Mouse (Mus musculus) MEL (cell line): ENCODE results near the gene Tnfsf10. TPM values are rescaled to one million over a fixed set of nuclear protein-coding genes. Genes with fewer than 3 reads are reported as not detected.

Experiments used
- DNase-seq: peaks from one replicate; pipeline ENCODE4 v3.0.0; 2011; ENCODE audit warnings: low read depth, low spot score
- H3K27ac ChIP-seq: 2 replicates; pipeline ENCODE4 v1.5.1; 2012; ENCODE audit warnings: low read depth, mild to moderate bottlenecking, control low read depth, low read length, moderate library complexity; ENCODE audit not compliant: control insufficient read depth
- H3K27me3 ChIP-seq, 2 experiments: fragments of 150-350 bp in 1 of 2; sonication (generic) in 1 of 2; 2 replicates each; pipeline ENCODE4 v1.6.1; 2012; ENCODE audit warnings: low read length in 2 of 2, mild to moderate bottlenecking in 2 of 2, improper control_type of control experiment in 1 of 2, moderate library complexity in 1 of 2; ENCODE audit not compliant: insufficient read depth in 2 of 2, control insufficient read depth in 1 of 2
- H3K36me3 ChIP-seq, 2 experiments: 2 replicates each; pipeline ENCODE4 v1.6.1; 2012 to 2014; ENCODE audit warnings: low read length in 2 of 2, improper control_type of control experiment in 1 of 2, inconsistent platforms in 1 of 2, mild to moderate bottlenecking in 1 of 2; ENCODE audit not compliant: insufficient read depth in 2 of 2, control insufficient read depth in 1 of 2
- H3K4me1 ChIP-seq, 2 experiments: fragments of 150-350 bp in 1 of 2; sonication (generic) in 1 of 2; 2 replicates each; pipeline ENCODE4 v1.6.1; 2012; ENCODE audit warnings: low read length in 2 of 2, improper control_type of control experiment in 1 of 2, mild to moderate bottlenecking in 1 of 2; ENCODE audit not compliant: insufficient read depth in 2 of 2, control insufficient read depth in 1 of 2
- H3K4me3 ChIP-seq, 2 experiments: fragments of 150-350 bp in 1 of 2; sonication (generic) in 1 of 2; 2 replicates each; pipeline ENCODE4 v1.5.1; 2012; ENCODE audit warnings: low read depth in 2 of 2, low read length in 2 of 2, mild to moderate bottlenecking in 2 of 2, moderate library complexity in 2 of 2, control low read depth in 1 of 2, improper control_type of control experiment in 1 of 2; ENCODE audit not compliant: control insufficient read depth in 1 of 2, insufficient read depth in 1 of 2
- H3K79me2 ChIP-seq: 2 replicates; pipeline ENCODE4 v1.6.1; 2012; ENCODE audit warnings: mild to moderate bottlenecking, low read length, moderate library complexity; ENCODE audit not compliant: control insufficient read depth, poor library complexity, insufficient read depth
- H3K9ac ChIP-seq: 2 replicates; pipeline ENCODE4 v1.6.1; 2012; ENCODE audit warnings: low read depth, mild to moderate bottlenecking, control low read depth, low read length, moderate library complexity; ENCODE audit not compliant: control insufficient read depth, poor library complexity, severe bottlenecking
- H3K9me3 ChIP-seq: fragments of 150-350 bp; sonication (generic); replicated peaks from 2 replicates; pipeline ENCODE4 v1.6.1; 2012; ENCODE audit warnings: mild to moderate bottlenecking, low read length, improper control_type of control experiment, moderate library complexity; ENCODE audit not compliant: insufficient read depth
- BHLHE40 ChIP-seq: IDR thresholded peaks from 2 replicates; pipeline ENCODE4 v1.6.1; 2012; ENCODE audit warnings: low read depth, mild to moderate bottlenecking, inconsistent platforms, low read length, improper control_type of control experiment, borderline replicate concordance
- CTCF ChIP-seq, 3 experiments: IDR thresholded peaks in 2 of 3; conservative IDR thresholded peaks in 1 of 3; 2 replicates each; pipeline ENCODE4 v1.5.1; 2011 to 2012; ENCODE audit warnings: low read length in 3 of 3, low read depth in 2 of 3, mild to moderate bottlenecking in 2 of 3, improper control_type of control experiment in 1 of 3, inconsistent platforms in 1 of 3, mixed read lengths in 1 of 3, moderate library complexity in 1 of 3; ENCODE audit not compliant: control insufficient read depth in 1 of 3, insufficient read depth in 1 of 3, poor library complexity in 1 of 3, severe bottlenecking in 1 of 3
- E2F4 ChIP-seq: IDR thresholded peaks from 2 replicates; pipeline ENCODE4 v1.6.1; 2011; ENCODE audit warnings: low read depth, low read length, improper control_type of control experiment, borderline replicate concordance
- ELF1 ChIP-seq: IDR thresholded peaks from 2 replicates; pipeline ENCODE4 v1.6.1; 2014; ENCODE audit warnings: low read depth, mild to moderate bottlenecking, inconsistent platforms, low read length, improper control_type of control experiment, moderate library complexity
- GABPA ChIP-seq: IDR thresholded peaks from 2 replicates; pipeline ENCODE4 v1.6.1; 2012; ENCODE audit warnings: low read depth, mild to moderate bottlenecking, inconsistent platforms, low read length, improper control_type of control experiment, moderate library complexity
- HCFC1 ChIP-seq: IDR thresholded peaks from 2 replicates; pipeline ENCODE4 v1.6.1; 2012; ENCODE audit warnings: low read depth, mild to moderate bottlenecking, inconsistent platforms, low read length, improper control_type of control experiment, moderate library complexity
- JUND ChIP-seq: IDR thresholded peaks from 2 replicates; pipeline ENCODE4 v1.6.1; 2011; ENCODE audit warnings: low read depth, mild to moderate bottlenecking, improper control_type of control experiment, low read length
- KAT2A ChIP-seq: conservative IDR thresholded peaks from 2 replicates; pipeline ENCODE4 v1.6.1; 2012; ENCODE audit warnings: low read depth, low read length, improper control_type of control experiment, inconsistent platforms
- MAFK ChIP-seq: IDR thresholded peaks from 2 replicates; pipeline ENCODE4 v1.6.1; 2011; ENCODE audit warnings: low read depth, mild to moderate bottlenecking, low read length, improper control_type of control experiment, borderline replicate concordance
- MAX ChIP-seq: IDR thresholded peaks from 2 replicates; pipeline ENCODE4 v1.6.1; 2011; ENCODE audit warnings: low read length, improper control_type of control experiment
- MAZ ChIP-seq: IDR thresholded peaks from 2 replicates; pipeline ENCODE4 v1.6.1; 2012; ENCODE audit warnings: low read depth, mild to moderate bottlenecking, inconsistent platforms, low read length, improper control_type of control experiment
- MEF2A ChIP-seq: IDR thresholded peaks from 2 replicates; pipeline ENCODE4 v1.6.1; 2014; ENCODE audit warnings: low read depth, mild to moderate bottlenecking, inconsistent platforms, low read length, improper control_type of control experiment; ENCODE audit not compliant: poor library complexity, insufficient replicate concordance, severe bottlenecking; ENCODE audit errors: extremely low read depth
- NELFE ChIP-seq: IDR thresholded peaks from 2 replicates; pipeline ENCODE4 v1.6.1; 2011; ENCODE audit warnings: low read depth, low read length, improper control_type of control experiment
- NRF1 ChIP-seq: IDR thresholded peaks from 2 replicates; pipeline ENCODE4 v1.6.1; 2014; ENCODE audit warnings: low read depth, mild to moderate bottlenecking, inconsistent platforms, low read length, improper control_type of control experiment, moderate library complexity; ENCODE audit not compliant: poor library complexity, insufficient read depth, severe bottlenecking
- POLR2AphosphoS2 ChIP-seq: IDR thresholded peaks from 2 replicates; pipeline ENCODE4 v1.6.1; 2011; ENCODE audit warnings: low read length, improper control_type of control experiment
- RAD21 ChIP-seq: IDR thresholded peaks from 2 replicates; pipeline ENCODE4 v1.6.1; 2011; ENCODE audit warnings: mild to moderate bottlenecking, low read depth, low read length, improper control_type of control experiment
- TAL1 ChIP-seq: IDR thresholded peaks from 2 replicates; pipeline ENCODE4 v1.6.1; 2012; ENCODE audit warnings: mild to moderate bottlenecking, inconsistent platforms, low read length, moderate library complexity, mixed read lengths
- TBP ChIP-seq: IDR thresholded peaks from 2 replicates; pipeline ENCODE4 v1.8.0; 2011; ENCODE audit warnings: low read depth, low read length, improper control_type of control experiment
- TCF12 ChIP-seq: IDR thresholded peaks from 2 replicates; pipeline ENCODE4 v1.6.1; 2014; ENCODE audit warnings: low read depth, mild to moderate bottlenecking, inconsistent platforms, low read length, improper control_type of control experiment, moderate library complexity
- UBTF ChIP-seq: IDR thresholded peaks from 2 replicates; pipeline ENCODE4 v1.6.1; 2012; ENCODE audit warnings: low read depth, mild to moderate bottlenecking, inconsistent platforms, low read length, improper control_type of control experiment, moderate library complexity, borderline replicate concordance; ENCODE audit not compliant: insufficient read depth
- USF1 ChIP-seq: IDR thresholded peaks from 2 replicates; pipeline ENCODE4 v1.6.1; 2014; ENCODE audit warnings: low read depth, mild to moderate bottlenecking, inconsistent platforms, low read length, improper control_type of control experiment, moderate library complexity
- USF2 ChIP-seq, 2 experiments: IDR thresholded peaks; 2 replicates each; pipeline ENCODE4 v1.6.1; 2011 to 2012; ENCODE audit warnings: improper control_type of control experiment in 2 of 2, low read length in 2 of 2, borderline replicate concordance in 1 of 2, inconsistent platforms in 1 of 2, low read depth in 1 of 2, mild to moderate bottlenecking in 1 of 2; ENCODE audit not compliant: insufficient read depth in 1 of 2
- ZC3H11A ChIP-seq: IDR thresholded peaks from 2 replicates; pipeline ENCODE4 v1.6.1; 2012; ENCODE audit warnings: low read depth, mild to moderate bottlenecking, inconsistent platforms, low read length, improper control_type of control experiment
- polyA plus RNA-seq, 2 experiments: library from polyadenylated mRNA; stranded (reverse) in 1 of 2; unstranded in 1 of 2; fragments of >175 nt in 1 of 2; fragments of >200 nt in 1 of 2; gene quantifications; 2 replicates each; pipeline versions ENCODE4 v1.2.1 to v1.2.4; 2012; ENCODE audit warnings: low replicate concordance in 2 of 2, low read depth in 1 of 2; ENCODE audit not compliant: insufficient read length in 2 of 2, insufficient read depth in 1 of 2, missing spikeins in 1 of 2
- total RNA-seq: library from RNA; depleted of rRNA; stranded (reverse); fragments of 300-350 nt; gene quantifications from 2 replicates; pipeline ENCODE4 v1.2.3, GENCODE M21; 2012

Tnfsf10 gene
- total and polyA plus RNA-seq, 3 experiments: 0.04 to 0.06 TPM; not detected in 1

GRCm38 (mm10) chr3:27377935-27378334 is 61.1 kb downstream of the Tnfsf10 start:
- Histone ChIP-seq H3K36me3 (no peaks in the 10 kb centered on the region), H3K4me1 (no peaks in the 10 kb centered on the region), H3K9ac (no peak overlapping the region), H3K79me2 (no peaks in the 10 kb centered on the region), H3K9me3 (no peaks in the 10 kb centered on the region), H3K27me3 (no peaks in the 10 kb centered on the region), H3K27ac (no peak overlapping the region), H3K4me3 (no peak overlapping the region)
- no peak for DNase-seq
- TF ChIP-seq JUND (no peak), TCF12 (no peak), RAD21 (no peak), MAX (no peak), BHLHE40 (no peak), NRF1 (no peak), MAZ (no peak), GABPA (no peak), CTCF (IDR thresholded peaks at IDR 0.05 in 2 of 3, conservative IDR thresholded peaks at IDR 0.05 in 1 of 3; ENCODE audit: control insufficient read depth in 1 of 3, insufficient read depth in 1 of 3, low read depth in 2 of 3, low read length in 3 of 3, poor library complexity in 1 of 3, severe bottlenecking in 1 of 3) (no peak), USF2 (IDR thresholded peaks at IDR 0.05; ENCODE audit: borderline replicate concordance in 1 of 2, insufficient read depth in 1 of 2, low read depth in 1 of 2, low read length in 2 of 2) (no peak), ELF1 (no peak), UBTF (no peak), KAT2A (no peak), HCFC1 (no peak), MEF2A (no peak), USF1 (no peak)

DNA sequence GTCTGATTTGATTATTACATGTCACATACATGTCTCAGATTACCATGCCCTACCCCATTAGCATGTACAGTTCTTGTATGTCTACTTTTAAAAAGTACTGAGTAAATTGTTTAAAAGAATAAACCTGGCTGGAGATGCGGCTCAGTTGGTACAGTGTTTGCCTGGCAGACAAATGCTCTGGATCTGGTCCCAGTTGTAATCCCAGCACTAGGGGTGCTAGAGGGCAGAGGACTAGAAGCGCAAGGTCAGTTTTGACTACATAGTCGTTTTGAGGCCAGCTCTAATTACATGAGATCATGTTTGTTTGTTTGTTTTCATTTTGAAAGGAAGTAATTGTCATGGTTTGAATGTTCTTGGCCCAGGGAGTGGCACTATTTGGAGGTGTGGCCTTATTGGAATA is 68.0 kb downstream of the Tnfsf10 start:
- Histone ChIP-seq H3K9me3 (no peaks in the 10 kb centered on the region), H3K36me3 (no peaks in the 10 kb centered on the region)
- TF ChIP-seq TAL1 (no peak), TBP (no peak), USF2 (IDR thresholded peaks at IDR 0.05; ENCODE audit: borderline replicate concordance in 1 of 2, insufficient read depth in 1 of 2, low read depth in 1 of 2, low read length in 2 of 2) (no peak), BHLHE40 (no peak), UBTF (no peak), POLR2AphosphoS2 (no peak), KAT2A (no peak), RAD21 (no peak), NELFE (no peak), NRF1 (no peak), E2F4 (no peak), MAFK (no peak), ZC3H11A (no peak), ELF1 (no peak)
- TF ChIP-seq, all 39 proteins: peak for 0
- no peak overlapping the region for H3K4me3 ChIP-seq
- no peaks in the 10 kb centered on the region for H3K27me3 ChIP-seq
- no peak overlapping the region for H3K9ac ChIP-seq
- no peak for DNase-seq
- no peak overlapping the region for H3K27ac ChIP-seq
- no peaks in the 10 kb centered on the region for H3K79me2 ChIP-seq
- H3K4me1 ChIP-seq: no peaks in the 10 kb centered on the region
